Mouse (Mus musculus) gastrocnemius, postnatal 4 days (tissue): ENCODE measurements at regions not wholly inside any gene's neighbourhood (a gene's known extent, or its start where the extent isn't known, plus 50 kb on each side); places are given as distances from the start of the nearest gene placed in this dataset.

ENCODE experiments used
- DNase-seq, 2 experiments: peaks; one replicate each; pipeline ENCODE4 v3.0.0; 2021 to 2022; ENCODE audit warnings: low spot score in 2 of 2, mixed read lengths in 2 of 2

- DNase-seq, result no peak
These were observed 284.7 kb upstream of the N6amt1 start for GRCm38 (mm10) chr16:87069294-87069693.

GRCm38 (mm10) chr16:87067981-87068380 is 286.0 kb upstream of the N6amt1 start:
- no peak for DNase-seq

- DNase-seq, result no peak
These were observed 286.5 kb upstream of the N6amt1 start for GRCm38 (mm10) chr16:87067523-87067922.

- no peak for DNase-seq
These were observed 293.5 kb upstream of the N6amt1 start for GRCm38 (mm10) chr16:87060473-87060872.

- DNase-seq, result no peak
These were observed 304.1 kb upstream of the N6amt1 start for GRCm38 (mm10) chr16:87049741-87050383.

- no peak for DNase-seq
These were observed 309.0 kb upstream of the N6amt1 start for GRCm38 (mm10) chr16:87044773-87045561.

GRCm38 (mm10) chr16:87043689-87044088 is 310.3 kb upstream of the N6amt1 start:
- DNase-seq, result no peak

- no peak for DNase-seq
These were observed 313.6 kb upstream of the N6amt1 start for GRCm38 (mm10) chr16:87040366-87040765.

GRCm38 (mm10) chr16:87039861-87040260 is 314.1 kb upstream of the N6amt1 start:
- no peak for DNase-seq

- no peak for DNase-seq
These were observed 316.9 kb upstream of the N6amt1 start for GRCm38 (mm10) chr16:87037061-87037460.

- DNase-seq, result no peak
These were observed 322.1 kb upstream of the N6amt1 start for GRCm38 (mm10) chr16:87031836-87032235.

- DNase-seq, result no peak
These were observed 325.4 kb upstream of the N6amt1 start for GRCm38 (mm10) chr16:87028516-87029145.

- no peak for DNase-seq
These were observed 326.4 kb upstream of the N6amt1 start for GRCm38 (mm10) chr16:87027621-87028020.

- DNase-seq, result no peak
These were observed 331.9 kb upstream of the N6amt1 start for GRCm38 (mm10) chr16:87022041-87022440.

- DNase-seq, result no peak
These were observed 336.8 kb upstream of the N6amt1 start for GRCm38 (mm10) chr16:87017107-87017670.

GRCm38 (mm10) chr16:87001579-87001978 is 352.4 kb upstream of the N6amt1 start:
- DNase-seq, result no peak

- DNase-seq, result no peak
These were observed 352.9 kb upstream of the N6amt1 start for GRCm38 (mm10) chr16:87001135-87001534.

GRCm38 (mm10) chr16:86971691-86972090 is 382.3 kb upstream of the N6amt1 start:
- no peak for DNase-seq

- DNase-seq, result peak in 1 of 2 experiments; percentile 7
These were observed 404.3 kb upstream of the N6amt1 start for GRCm38 (mm10) chr16:86949681-86950080.

GRCm38 (mm10) chr16:86945531-86946144 is 408.3 kb upstream of the N6amt1 start:
- no peak for DNase-seq

GRCm38 (mm10) chr16:86945058-86945457 is 408.9 kb upstream of the N6amt1 start:
- no peak for DNase-seq
